Mouse (Mus musculus): ENCODE results near the gene Rtn1. TPM values are rescaled to one million over a fixed set of nuclear protein-coding genes. Genes with fewer than 3 reads are reported as not detected.

The Rtn1 gene
- polyA plus RNA-seq, 1 experiment from 2014 or later = 505 TPM

DNA sequence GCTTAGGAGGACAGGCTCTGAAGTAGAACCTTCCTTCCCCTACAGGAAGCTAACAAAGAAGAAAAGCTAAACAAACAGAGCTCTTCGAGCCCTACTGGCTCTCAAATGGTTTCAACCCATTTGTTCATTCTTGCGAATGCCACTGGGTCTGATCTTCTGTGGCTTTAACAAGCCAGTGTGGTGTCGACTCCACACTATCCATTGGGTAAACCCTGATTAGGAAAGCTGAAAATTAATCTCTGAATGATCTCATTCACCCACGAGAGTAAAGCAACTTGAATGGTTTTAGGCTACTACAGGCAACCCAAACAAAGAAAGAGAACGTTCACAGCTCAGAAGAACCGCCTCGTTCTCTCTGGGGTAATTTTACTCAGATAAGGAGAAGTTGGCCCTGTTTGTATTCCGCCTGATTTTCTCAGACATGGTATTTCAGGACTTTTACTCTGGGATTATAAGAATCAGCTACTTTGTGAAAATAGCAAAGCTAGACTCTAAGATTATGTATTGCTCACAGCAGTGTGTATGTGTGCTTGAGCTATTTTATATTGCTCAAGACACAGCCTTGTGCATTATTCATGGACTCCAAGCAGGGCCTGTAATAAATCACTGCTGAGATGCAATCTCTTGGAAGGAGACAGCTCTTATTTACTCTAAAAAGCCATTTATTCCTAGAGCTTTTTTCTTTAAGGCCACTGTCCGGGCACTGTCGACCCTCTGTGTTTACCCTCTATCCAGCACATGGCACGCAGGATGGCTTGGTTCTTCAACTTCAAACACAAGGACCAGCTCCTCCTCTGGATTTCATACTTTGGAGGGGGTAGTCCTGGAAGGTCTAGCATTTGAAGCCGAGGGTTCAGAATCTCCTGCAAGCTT is 43.4 kb downstream of the Rtn1 start:
- no peaks in the 10 kb centered on the region for H3K27me3 ChIP-seq (ENCODE audit: control insufficient read depth, insufficient read depth, low read length)
- no peaks in the 10 kb centered on the region for H3K36me3 ChIP-seq (ENCODE audit: control insufficient read depth, insufficient read depth, low read length)
- no peak overlapping the region for H3K9ac ChIP-seq (ENCODE audit: low read depth, low read length)
- peaks cover 10% of the 10 kb centered on the region; the same call in 1 of the 2 replicates for H3K4me1 ChIP-seq (replicated peaks; ENCODE audit: control insufficient read depth, insufficient read depth, low read length)
- H3K27ac ChIP-seq (ENCODE audit: low read depth, low read length) = peak overlapping the region; percentile 84
- H3K4me3 ChIP-seq (ENCODE audit: low read depth, low read length) = no peak overlapping the region
- H3K4me2 ChIP-seq (replicated peaks; ENCODE audit: low read depth, low read length) = no peak overlapping the region
- ATAC-seq (ENCODE audit: low FRiP score) (peak; percentile 84), DNase-seq (ENCODE audit: low spot score) (peak; percentile 44)
- 40% methylated on average over 12 of the region's 12 CpGs for WGBS
- H3K9me3 ChIP-seq (ENCODE audit: control insufficient read depth, low read length) = no peaks in the 10 kb centered on the region

DNA sequence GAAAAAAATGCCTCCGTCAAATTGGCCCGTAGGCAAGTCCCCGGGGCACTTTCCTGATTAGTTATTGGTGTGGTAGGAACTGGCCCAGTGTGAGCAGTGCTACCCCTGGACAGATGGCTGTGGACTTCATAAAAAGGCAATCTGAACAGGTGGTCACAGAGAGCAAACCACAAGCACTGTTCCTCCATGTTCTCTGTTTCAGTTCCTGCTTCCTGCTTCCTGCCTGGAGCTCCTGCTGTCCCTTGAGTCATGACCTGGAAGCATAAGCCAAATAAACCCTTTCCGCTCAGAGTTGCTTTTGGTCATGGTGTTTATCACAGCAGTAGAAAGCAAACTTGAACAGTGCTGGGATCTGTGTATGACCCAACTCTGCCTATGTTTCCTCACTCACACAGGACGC is 44.3 kb downstream of the Rtn1 start:
- Histone ChIP-seq H3K27ac (ENCODE audit: low read depth, low read length) (peak overlapping the region; percentile 84), H3K4me2 (replicated peaks; ENCODE audit: low read depth, low read length) (no peak overlapping the region), H3K27me3 (ENCODE audit: control insufficient read depth, insufficient read depth, low read length) (no peaks in the 10 kb centered on the region), H3K9ac (ENCODE audit: low read depth, low read length) (no peak overlapping the region), H3K4me1 (replicated peaks; ENCODE audit: control insufficient read depth, insufficient read depth, low read length) (peaks cover 10% of the 10 kb centered on the region; the same call in 1 of the 2 replicates), H3K9me3 (ENCODE audit: control insufficient read depth, low read length) (no peaks in the 10 kb centered on the region), H3K4me3 (ENCODE audit: low read depth, low read length) (no peak overlapping the region), H3K36me3 (ENCODE audit: control insufficient read depth, insufficient read depth, low read length) (no peaks in the 10 kb centered on the region)
- ATAC-seq (ENCODE audit: low FRiP score) (no peak), DNase-seq (ENCODE audit: low spot score) (no peak)
- WGBS = 81% methylated on average over 5 of the region's 5 CpGs

DNA sequence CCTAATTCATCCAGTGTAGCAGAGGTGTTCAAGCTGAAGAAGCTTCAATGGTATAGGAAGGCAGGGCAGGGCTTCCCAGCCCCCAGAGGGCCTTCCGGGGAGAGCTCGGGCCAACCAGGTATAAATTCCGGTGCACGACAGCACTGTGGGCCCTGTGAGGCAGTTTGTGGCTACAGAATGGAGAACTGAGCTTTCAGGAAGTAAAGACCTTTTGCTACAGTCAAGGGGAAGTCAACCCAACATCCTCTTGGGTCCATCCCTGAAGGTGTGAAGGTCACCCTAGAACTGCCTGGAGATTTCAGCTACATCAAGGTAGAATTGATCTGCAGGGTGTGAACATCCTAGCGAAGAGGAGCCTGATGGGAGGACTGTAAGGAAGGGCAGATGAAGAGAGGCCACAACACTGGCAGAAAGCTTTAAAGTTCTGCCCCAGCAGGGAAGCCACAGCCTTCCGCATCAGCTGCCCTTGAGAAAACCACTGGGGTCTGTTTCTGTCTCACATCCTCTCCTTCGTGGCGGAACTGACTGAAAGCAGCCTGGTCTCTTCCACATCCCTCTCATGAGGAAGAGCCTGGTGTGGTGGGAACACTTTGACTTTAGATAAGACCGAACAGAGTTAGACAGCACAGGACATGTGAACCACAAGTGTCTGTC is 47.0 kb downstream of the Rtn1 start:
- no peaks in the 10 kb centered on the region for H3K27me3 ChIP-seq (ENCODE audit: control insufficient read depth, insufficient read depth, low read length)
- H3K36me3 ChIP-seq (ENCODE audit: control insufficient read depth, insufficient read depth, low read length) = no peaks in the 10 kb centered on the region
- WGBS = 75% methylated on average over 9 of the region's 9 CpGs
- H3K9ac ChIP-seq (ENCODE audit: low read depth, low read length) = no peak overlapping the region
- H3K4me1 ChIP-seq (replicated peaks; ENCODE audit: control insufficient read depth, insufficient read depth, low read length) = peaks cover 8% of the 10 kb centered on the region; the same call in 1 of the 2 replicates
- no peak overlapping the region for H3K4me3 ChIP-seq (ENCODE audit: low read depth, low read length)
- H3K9me3 ChIP-seq (ENCODE audit: control insufficient read depth, low read length) = no peaks in the 10 kb centered on the region
- H3K27ac ChIP-seq (ENCODE audit: low read depth, low read length) = no peak overlapping the region
- H3K4me2 ChIP-seq (replicated peaks; ENCODE audit: low read depth, low read length) = no peak overlapping the region
- no peak for DNase-seq (ENCODE audit: low spot score)
- ATAC-seq (ENCODE audit: low FRiP score) = no peak

DNA sequence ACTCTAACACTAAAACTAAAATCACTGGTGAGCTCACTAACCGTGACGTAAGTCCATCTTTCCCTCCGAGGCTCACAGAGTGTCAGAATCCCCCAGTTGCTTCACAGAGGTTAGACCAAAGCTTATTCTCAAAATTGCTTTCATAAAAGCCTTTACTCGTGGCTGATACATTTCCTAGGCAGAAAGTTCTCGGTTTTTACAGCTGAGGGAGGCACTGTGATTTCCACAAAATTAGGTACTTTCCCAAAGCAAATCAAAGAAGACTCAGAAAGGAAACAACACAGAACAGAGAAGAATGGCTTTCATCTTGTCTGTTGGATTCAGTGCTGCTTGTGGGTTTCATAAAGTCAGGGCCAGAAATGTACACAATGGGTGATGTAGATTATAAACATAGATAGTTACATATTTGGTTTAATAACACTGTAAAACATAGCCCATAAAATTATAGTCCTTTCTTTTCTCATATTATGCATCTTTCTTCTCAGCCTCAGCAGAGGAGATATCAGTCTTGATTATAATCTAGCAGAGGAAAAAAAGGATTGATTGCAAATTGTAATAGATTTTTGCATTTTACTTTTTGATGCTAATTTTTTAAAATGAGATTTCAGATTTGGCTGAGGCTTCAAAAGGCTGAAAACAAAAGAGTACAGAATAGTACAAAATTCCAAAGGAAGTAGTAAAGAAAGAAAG is 47.8 kb downstream of the Rtn1 start:
- Histone ChIP-seq H3K4me3 (ENCODE audit: low read depth, low read length) (no peak overlapping the region), H3K9ac (ENCODE audit: low read depth, low read length) (no peak overlapping the region), H3K9me3 (ENCODE audit: control insufficient read depth, low read length) (no peaks in the 10 kb centered on the region), H3K36me3 (ENCODE audit: control insufficient read depth, insufficient read depth, low read length) (no peaks in the 10 kb centered on the region), H3K4me1 (replicated peaks; ENCODE audit: control insufficient read depth, insufficient read depth, low read length) (peaks cover under 1% of the 10 kb centered on the region; the same call in 1 of the 2 replicates), H3K27me3 (ENCODE audit: control insufficient read depth, insufficient read depth, low read length) (no peaks in the 10 kb centered on the region), H3K4me2 (replicated peaks; ENCODE audit: low read depth, low read length) (no peak overlapping the region), H3K27ac (ENCODE audit: low read depth, low read length) (no peak overlapping the region)
- no peak for DNase-seq (ENCODE audit: low spot score)
- 85% methylated on average over 5 of the region's 5 CpGs for WGBS
- ATAC-seq (ENCODE audit: low FRiP score) = no peak

DNA sequence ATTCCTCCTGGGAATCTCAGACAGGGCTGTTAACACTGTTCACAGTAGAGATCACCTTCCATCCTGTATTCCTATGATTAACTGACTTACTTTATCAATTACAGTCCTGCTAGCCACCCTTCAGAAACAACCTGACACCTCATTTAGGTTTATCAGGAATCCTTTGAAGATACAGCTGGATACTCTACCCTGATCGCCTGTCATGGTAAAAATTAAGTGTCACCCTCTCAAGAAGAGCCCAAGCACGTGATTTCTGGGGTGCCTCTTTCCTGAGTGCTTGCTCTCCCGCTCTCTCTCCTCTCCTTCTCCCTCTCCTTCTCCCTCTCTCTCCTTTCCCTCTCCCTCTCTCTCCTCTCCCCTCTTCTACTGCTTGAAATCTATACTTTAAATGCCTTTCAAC is 49.0 kb downstream of the Rtn1 start:
- no peaks in the 10 kb centered on the region for H3K4me1 ChIP-seq (replicated peaks; ENCODE audit: control insufficient read depth, insufficient read depth, low read length)
- no peak for ATAC-seq (ENCODE audit: low FRiP score)
- 69% methylated on average over 3 of the region's 3 CpGs for WGBS
- H3K36me3 ChIP-seq (ENCODE audit: control insufficient read depth, insufficient read depth, low read length) = no peaks in the 10 kb centered on the region
- H3K4me2 ChIP-seq (replicated peaks; ENCODE audit: low read depth, low read length) = no peak overlapping the region
- no peak overlapping the region for H3K4me3 ChIP-seq (ENCODE audit: low read depth, low read length)
- H3K9ac ChIP-seq (ENCODE audit: low read depth, low read length) = no peak overlapping the region
- H3K27ac ChIP-seq (ENCODE audit: low read depth, low read length) = no peak overlapping the region
- no peaks in the 10 kb centered on the region for H3K27me3 ChIP-seq (ENCODE audit: control insufficient read depth, insufficient read depth, low read length)
- H3K9me3 ChIP-seq (ENCODE audit: control insufficient read depth, low read length) = no peaks in the 10 kb centered on the region
- no peak for DNase-seq (ENCODE audit: low spot score)

DNA sequence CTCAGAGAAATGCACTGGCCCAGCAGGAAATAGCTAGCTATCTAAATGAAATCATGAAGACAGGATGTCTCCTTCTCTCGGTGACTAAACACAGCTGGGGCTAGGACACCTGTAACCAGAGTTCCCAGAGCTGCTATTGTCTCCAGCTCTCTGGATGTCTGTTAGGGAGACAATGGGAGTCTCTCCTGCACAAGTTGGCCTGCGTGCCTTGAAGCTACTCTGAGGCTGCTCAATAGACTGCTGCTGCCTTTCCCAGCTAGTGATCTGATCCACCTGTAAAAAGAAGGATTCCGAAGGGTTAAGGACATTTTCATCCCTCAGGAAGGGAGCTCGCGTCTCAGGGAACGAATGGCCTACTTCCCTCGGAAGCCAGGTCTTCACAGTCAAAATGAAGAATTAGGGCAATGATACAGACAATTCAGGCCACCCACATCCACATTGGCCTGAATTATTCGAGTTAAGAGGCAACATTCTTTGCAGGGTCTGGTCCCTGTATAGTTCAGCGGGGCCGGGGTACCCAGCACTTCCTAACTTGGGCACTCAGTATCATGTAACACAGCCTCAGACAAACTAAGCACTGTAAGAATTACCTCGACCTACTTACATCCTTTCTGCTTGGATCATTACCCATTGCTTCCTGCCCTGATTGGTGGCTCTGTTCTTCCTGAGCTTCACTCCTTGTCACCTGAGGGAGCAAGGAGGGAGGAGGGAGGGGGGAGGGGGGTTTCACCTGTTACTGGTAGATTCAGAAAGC is 51.0 kb downstream of the Rtn1 start:
- no peak overlapping the region for H3K9ac ChIP-seq (ENCODE audit: low read depth, low read length)
- WGBS = 47% methylated on average over 11 of the region's 11 CpGs
- H3K4me1 ChIP-seq (replicated peaks; ENCODE audit: control insufficient read depth, insufficient read depth, low read length) = no peaks in the 10 kb centered on the region
- no peaks in the 10 kb centered on the region for H3K9me3 ChIP-seq (ENCODE audit: control insufficient read depth, low read length)
- H3K4me2 ChIP-seq (replicated peaks; ENCODE audit: low read depth, low read length) = no peak overlapping the region
- DNase-seq (ENCODE audit: low spot score) = no peak
- ATAC-seq (ENCODE audit: low FRiP score) = no peak
- no peak overlapping the region for H3K4me3 ChIP-seq (ENCODE audit: low read depth, low read length)
- no peak overlapping the region for H3K27ac ChIP-seq (ENCODE audit: low read depth, low read length)
- H3K27me3 ChIP-seq (ENCODE audit: control insufficient read depth, insufficient read depth, low read length) = no peaks in the 10 kb centered on the region
- no peaks in the 10 kb centered on the region for H3K36me3 ChIP-seq (ENCODE audit: control insufficient read depth, insufficient read depth, low read length)

DNA sequence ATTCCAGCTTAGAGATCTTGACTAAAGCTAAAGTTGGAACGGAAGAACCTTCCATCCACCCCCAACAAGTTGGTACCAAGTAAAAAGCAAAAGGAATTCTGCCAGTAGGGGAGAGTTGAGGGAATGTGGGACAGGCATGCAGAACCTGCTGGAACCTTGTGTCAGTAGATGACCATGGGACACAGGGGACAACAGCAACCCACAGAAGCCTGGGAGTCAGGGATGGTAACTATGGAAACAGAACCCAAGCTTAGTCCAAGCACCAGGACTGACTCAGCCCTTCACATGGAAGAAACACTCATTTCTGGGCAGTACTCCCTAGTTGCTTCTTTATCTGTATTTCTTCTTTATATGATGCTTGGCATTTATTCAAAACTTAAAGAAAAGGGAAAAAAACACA is 54.6 kb downstream of the Rtn1 start:
- no peak overlapping the region for H3K27ac ChIP-seq (ENCODE audit: low read depth, low read length)
- no peaks in the 10 kb centered on the region for H3K4me1 ChIP-seq (replicated peaks; ENCODE audit: control insufficient read depth, insufficient read depth, low read length)
- H3K4me3 ChIP-seq (ENCODE audit: low read depth, low read length) = no peak overlapping the region
- no peak overlapping the region for H3K9ac ChIP-seq (ENCODE audit: low read depth, low read length)
- ATAC-seq (ENCODE audit: low FRiP score) (no peak), DNase-seq (ENCODE audit: low spot score) (no peak)
- no peak overlapping the region for H3K4me2 ChIP-seq (replicated peaks; ENCODE audit: low read depth, low read length)
- no peaks in the 10 kb centered on the region for H3K27me3 ChIP-seq (ENCODE audit: control insufficient read depth, insufficient read depth, low read length)
- H3K36me3 ChIP-seq (ENCODE audit: control insufficient read depth, insufficient read depth, low read length) = no peaks in the 10 kb centered on the region
- H3K9me3 ChIP-seq (ENCODE audit: control insufficient read depth, low read length) = no peaks in the 10 kb centered on the region
- 89% methylated on average over 1 of the region's 1 CpGs for WGBS

DNA sequence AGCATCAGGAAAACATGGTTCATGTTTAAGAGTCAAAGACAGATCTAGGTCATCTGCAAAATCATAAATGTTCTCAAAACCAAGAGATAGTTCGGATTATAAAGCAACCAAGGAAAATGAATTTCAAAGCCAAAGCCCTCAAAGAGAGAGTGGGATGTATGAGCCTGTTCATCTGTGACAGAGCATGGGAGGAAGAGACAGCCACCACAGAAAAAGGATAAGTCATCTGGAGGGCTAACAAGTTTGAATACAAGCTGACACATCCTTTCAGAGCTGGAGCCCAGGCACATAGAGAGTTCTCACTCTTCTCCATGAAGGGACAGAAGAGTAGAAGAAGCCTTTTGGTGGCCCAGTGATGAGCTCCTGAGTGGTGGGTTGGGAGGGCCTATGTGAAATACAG is 55.3 kb downstream of the Rtn1 start:
- DNase-seq (ENCODE audit: low spot score) (no peak), ATAC-seq (ENCODE audit: low FRiP score) (no peak)
- Histone ChIP-seq H3K4me1 (replicated peaks; ENCODE audit: control insufficient read depth, insufficient read depth, low read length) (no peaks in the 10 kb centered on the region), H3K9me3 (ENCODE audit: control insufficient read depth, low read length) (no peaks in the 10 kb centered on the region), H3K4me3 (ENCODE audit: low read depth, low read length) (no peak overlapping the region), H3K4me2 (replicated peaks; ENCODE audit: low read depth, low read length) (no peak overlapping the region), H3K36me3 (ENCODE audit: control insufficient read depth, insufficient read depth, low read length) (no peaks in the 10 kb centered on the region), H3K27me3 (ENCODE audit: control insufficient read depth, insufficient read depth, low read length) (no peaks in the 10 kb centered on the region), H3K9ac (ENCODE audit: low read depth, low read length) (no peak overlapping the region), H3K27ac (ENCODE audit: low read depth, low read length) (no peak overlapping the region)
- 76% methylated on average over 1 of the region's 1 CpGs for WGBS

Measured in hindbrain, embryonic 11.5 days (tissue).